Mouse (Mus musculus) brain, adult 2 months (tissue): ENCODE measurements around the gene Rbm5.

ENCODE experiments used
- DNase-seq: peaks from one replicate; pipeline ENCODE4 v3.0.0; 2011; ENCODE audit warnings: low read depth, low spot score

The Rbm5 gene

DNA sequence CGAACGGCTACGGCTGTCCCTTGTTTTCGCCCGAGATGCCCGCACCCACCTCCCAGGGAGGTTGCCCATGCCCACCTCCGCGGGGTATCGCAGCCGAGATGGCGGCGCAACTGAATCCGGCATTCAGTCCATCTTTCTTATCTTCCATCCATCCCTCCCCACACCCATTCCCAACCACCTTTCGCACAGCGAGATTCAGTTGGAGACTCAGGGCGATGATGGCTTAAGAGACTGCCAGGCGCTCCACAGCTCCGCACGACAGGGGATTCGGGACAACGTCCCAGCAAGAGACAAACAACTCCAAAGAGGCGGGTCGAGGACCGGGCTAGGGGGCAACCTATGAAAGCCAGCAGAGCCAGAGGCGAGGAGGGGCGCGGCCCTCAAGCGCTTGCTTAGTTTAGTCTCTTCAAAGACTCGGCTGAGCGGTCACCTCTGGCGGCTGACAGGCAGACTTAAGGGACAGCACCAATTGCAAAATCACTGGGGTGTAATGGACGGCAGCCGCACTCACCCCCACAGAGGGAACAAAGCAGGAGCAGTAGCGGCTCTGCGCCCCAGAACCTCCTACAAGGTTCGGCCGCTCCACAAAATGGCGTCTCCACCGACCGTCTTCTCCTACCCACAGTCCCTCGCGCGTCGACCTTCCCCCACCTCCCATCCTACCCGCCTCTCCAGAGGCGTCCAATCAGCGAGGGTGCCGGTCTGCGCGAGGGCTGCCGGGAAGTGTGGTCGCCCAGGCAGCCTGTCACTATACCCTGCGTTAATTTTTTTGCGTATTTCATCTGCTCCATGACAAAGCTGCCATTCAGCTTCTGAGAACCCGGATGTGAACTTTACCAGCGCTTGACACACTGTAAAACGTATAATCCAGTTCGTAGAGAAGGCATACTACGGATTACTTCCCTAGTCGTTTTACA lies at the start of gene Rbm5:
Gene Rbm5 (minus strand): TSS at position 623 of the 917 bp plus-strand sequence.
- peak; percentile 98 for DNase-seq

DNA sequence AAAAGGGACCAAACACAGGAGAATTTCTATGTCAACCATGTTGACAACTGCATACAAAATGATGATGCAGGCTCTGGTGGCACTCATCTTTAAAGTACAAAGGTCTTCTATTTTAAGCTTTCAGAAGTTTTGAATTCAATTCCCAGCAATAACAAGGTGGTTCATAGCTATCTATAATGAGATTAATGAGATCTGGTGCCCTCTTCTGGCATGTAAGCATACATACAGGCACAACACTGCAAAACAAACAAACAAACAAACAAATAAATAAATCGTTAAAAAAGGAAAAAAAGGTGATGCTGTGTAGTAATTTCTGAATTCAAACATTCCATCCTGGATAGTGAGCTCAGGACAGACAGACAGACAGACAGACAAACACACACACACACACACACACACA lies 41.3 kb upstream of the Rbm5 start:
- no peak for DNase-seq

DNA sequence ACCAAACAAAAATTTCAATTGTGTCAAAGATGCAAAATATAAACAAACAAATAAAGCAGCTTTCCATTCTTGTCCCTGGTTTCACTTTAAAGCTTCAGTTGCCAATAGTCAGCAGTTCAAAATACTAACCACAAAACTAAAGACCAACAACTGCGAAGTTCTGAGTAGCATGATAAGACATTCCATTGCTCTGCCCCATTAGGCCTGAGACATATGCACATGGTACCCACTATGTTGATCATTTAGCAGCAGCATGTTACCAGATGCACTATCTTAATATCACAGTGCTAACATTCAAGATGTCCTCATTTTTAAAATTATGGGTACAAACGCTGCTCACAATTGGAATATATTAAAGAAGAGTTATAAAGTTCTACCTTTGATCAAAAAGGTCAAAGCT lies 40.2 kb upstream of the Rbm5 start:
- DNase-seq, result no peak

DNA sequence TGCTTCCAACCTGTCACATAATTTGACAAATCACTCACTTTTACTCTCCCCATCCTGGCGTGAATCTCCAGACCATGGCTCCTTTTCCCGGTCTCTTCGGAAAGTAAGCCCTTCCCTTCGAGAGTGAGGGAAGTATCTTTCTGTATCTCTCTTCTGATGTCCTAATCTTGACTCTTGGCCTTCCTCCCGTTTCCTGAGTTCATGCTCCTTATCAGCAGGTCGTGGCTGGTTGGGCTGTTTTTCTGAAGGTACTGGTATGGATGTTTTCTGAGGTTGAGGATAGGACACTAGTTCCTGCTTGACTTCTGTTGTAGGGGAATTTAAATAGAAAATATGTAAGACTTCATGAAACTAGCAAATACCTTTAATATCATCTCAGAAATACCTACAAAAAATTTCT lies 20.9 kb upstream of the Rbm5 start:
- DNase-seq, result no peak

DNA sequence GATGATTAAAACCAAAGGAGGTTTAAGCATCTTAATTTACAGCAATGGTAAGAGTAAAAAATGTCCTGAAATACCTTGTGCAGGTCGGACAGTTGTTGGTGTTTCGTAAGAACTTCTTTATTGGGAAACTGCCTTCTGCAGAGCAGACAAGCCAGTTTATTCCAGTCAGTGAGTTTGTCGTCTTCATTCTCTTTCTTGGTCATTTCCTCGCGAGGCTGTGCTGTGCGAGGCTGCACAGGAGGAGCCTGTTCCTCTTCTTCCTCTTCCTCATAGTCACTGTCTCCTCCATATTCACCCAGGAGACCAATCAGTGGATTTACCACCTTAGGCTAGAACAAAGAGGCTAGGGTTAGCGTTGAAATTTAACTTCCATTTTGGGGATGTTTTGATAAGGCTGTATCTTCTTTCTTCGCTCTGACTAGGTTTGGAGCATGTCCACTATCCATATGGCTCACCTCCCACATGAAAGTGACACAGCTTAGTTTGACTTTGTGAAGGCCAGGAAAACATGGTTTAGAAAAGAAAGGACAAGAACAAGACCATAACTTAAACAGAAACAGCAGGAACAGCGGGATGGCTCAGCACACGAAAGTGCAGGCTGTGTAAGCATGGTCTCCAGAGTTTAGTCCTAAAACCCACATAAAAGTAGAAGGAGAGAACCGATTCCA lies 11.9 kb upstream of the Rbm5 start:
- peak; percentile 76 for DNase-seq

DNA sequence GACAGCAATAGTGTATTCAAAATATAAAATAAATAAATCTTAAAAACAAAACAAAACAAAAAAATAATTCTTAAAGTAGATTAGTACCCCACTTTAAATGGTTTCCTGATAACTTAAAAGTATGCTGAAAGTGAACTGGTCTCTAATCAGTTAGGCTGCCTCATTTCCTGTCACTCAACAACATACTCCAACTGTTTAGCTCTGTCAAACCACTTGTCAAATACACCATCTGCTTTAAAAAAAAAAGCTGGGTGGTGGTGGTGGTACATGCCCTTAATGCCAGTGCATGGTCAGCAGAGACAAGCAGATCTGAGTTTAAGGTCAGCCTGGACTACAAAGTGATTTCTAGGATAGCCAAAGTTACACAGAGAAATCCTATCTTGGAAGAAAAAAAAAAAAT lies 6.0 kb upstream of the Rbm5 start:
- no peak for DNase-seq

DNA sequence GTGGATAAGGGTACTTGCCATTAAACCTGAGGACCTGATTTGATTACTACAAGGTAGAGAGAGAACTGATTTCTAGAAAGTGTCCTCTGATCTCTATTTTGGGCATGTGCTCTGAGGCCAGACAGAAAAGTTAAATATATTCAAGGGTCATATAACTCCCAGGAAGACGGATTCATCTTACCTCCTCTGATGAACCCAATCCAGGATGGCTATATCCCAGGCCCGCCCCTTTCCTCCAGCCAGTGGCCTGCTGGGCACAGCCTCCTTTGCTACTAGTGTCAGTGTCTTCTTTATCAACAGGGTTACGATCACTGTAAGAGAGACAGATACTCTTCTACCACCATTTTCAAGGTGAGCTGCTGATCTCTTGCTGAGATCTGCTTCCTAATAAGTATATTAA lies 3.6 kb upstream of the Rbm5 start:
- DNase-seq, result no peak

DNA sequence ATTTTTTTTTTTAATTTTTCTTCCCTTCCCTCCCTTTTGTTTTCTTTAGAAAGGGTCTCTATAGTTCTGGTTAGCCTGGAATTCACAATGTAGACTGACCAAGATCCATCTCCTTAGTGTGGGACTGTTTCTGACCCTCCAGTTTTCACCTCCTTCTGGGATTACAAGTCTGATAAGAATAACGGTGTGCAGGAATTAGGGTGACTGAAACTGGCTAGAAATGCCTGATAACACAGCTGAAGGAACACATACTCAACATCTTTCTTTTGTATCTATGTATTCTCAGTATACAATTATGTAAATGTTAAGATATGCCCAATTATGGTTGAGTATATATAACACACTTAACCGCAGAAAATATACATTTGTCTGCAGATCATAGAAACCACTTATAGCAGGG lies 986 bp upstream of the Rbm5 start:
- DNase-seq, result no peak

DNA sequence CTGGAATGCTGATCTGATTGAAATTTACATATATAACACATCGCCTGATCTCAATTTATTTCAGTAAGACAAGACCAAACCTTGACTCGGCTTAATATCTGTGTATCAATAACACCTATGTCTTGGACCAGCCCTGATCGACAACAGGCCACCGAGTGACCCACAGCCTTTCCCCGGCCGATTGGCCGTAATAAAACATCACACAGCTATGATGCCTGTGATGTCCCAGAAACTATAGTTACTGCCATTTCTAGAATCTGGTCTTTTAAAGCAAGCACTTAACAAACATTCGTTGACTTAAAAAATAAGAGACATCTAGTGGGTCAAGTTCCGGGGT lies 791 bp downstream of the Rbm5 start:
- no peak for DNase-seq

DNA sequence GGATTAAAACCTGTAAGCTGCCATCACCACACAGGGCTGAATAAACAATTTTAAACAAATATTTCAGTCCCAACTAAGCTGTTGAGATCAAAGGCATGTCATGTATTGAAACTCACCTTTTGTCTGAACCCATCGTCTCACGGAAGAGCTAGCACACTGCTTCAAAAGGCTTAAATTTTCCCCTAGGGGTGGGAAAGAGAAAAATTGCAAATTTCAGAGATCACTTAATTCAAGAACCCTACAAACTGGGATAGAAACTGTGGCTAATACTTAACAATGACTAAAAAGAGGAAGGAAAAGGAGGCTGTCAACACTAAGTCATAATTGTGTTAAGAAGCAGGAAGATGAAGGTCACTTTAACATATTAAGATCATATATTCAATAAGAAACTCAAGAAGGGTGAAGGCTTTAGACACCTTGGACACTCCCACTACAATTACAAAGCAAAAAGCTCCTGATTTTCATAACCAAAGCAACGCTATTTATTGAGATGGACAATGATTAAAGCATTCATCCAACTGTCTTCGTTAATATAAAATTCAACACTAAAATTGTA lies 1.3 kb downstream of the Rbm5 start:
- no peak for DNase-seq

DNA sequence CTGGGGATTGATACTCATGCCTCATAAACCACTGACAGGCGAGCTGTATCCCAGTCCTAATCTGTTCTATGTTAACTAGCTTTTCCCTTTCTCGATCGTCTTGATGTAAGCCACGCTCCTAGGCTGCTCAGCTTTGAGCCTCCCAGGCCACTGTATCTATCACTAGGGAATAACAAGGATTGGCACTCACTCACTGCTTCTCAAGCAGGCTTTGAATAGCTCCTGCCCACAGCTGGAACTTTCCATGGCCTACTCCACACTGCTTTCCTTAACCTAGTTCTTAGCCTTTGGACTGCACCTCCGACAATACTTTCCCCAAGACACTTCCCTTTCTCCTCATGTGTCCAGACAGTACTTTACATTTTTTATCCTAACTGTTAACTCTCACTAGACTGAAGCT lies 1.9 kb downstream of the Rbm5 start:
- DNase-seq, result peak; percentile 16

DNA sequence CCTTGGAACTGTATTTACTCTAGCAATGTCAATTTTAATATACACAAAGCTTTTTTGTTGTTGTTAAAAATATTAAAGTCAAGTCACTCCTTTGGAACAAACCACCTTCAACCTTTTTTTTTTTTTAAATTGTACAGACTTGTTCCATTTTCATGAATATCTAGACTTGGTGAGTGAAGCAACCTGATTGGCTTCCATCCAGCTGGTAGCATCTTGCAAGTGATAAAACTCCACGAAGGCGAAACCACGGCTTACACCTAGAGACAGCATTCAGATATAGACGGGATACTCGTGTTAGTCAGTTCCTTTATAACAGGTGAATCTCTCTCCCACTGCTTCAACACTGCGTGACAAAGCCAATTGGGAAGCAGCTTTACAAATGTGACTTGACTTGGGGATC lies 11.2 kb downstream of the Rbm5 start:
- DNase-seq, result no peak

DNA sequence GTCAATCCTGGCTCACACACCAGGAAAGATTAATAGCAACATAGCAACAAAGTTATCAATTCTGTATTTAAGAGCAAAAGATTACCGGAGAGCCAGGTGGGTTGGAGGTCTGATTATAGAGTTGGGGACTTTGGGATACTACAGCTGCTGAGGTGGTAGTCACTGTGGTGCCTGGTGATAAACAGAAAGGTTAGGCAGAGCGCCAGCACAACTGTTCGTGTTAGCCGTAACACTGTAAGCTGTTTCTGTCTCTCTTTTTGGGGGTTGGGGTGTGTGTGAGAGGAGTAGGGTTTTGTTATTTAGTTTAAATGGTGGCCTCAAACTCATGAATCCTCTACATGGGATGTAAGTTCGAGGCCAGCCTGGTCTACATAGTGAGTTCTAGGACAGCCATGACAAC lies 20.4 kb downstream of the Rbm5 start:
- DNase-seq, result no peak

DNA sequence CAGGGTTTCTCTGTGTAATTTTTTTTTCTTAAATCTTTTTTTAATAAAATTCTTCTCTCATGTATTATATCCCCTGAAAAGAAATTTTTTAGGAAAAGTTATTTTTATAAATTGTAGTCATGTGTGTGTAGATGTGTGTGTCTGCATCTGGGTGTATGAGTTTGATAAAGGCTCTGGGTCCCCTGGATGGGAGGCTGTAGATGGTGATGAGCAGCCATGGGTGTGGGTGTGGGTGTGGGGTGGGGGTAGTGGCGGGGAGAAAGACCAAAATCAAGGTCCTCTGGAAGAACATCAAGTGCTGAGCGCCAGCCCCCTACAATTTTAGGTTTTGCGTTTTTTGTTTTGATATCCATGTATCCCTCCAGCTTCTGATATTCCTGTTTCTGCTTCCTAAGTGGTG lies 22.7 kb downstream of the Rbm5 start:
- DNase-seq, result no peak

DNA sequence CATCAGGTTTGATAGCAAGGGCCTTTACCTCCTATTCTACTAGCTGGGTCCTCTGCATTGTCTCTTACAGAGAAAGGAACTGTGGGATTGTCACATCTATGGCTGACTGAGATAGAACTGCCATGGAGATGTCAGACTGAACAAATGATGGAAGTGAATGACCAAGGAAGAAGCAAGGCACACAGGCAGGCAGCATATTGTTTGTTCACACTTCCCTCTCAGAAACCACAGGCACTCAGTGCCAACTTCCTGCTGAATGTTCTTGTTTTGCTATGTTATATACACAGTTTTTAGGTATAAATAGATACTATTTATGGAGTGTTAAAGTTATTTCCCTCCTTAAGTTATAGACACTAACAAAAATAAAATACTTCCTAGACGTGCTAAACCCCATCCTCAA lies 23.5 kb downstream of the Rbm5 start:
- no peak for DNase-seq

DNA sequence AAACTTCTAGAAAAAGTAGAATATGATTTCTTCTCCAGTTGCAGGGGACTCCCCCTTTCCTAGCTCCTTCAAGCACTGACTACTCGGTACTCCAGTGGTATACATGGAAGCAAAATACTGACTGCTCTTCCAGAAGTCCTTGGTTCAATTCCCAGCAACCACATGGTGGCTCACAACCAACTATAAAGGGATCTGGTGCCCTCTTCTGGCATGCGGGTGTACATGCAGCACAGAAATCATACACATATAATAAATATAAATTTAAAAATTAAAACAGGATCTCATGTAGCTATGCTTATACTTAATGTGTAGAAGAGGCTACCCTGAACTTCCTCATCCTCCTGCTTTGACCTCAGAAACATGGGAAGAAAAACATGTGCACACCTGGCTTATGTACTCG lies 24.1 kb downstream of the Rbm5 start:
- no peak for DNase-seq

DNA sequence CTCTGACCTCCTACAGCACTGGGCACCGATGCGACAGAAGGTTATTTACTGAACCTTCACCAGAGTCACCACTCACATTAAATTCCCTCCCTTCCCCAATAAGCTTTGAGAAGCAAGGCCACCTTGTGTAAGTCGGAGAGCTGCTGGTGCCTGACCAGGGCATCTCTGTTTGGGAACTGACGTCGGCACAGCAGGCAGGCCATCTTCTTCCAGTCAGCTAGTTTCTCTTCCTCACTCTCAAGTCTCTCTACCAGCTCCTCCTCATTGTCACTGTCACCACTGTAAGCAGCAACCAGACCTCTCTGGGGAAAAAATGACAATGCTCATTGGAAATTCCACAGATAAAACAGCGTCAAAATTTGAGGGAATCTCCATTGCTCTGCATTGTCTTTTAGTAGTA lies 26.7 kb downstream of the Rbm5 start:
- DNase-seq, result no peak

DNA sequence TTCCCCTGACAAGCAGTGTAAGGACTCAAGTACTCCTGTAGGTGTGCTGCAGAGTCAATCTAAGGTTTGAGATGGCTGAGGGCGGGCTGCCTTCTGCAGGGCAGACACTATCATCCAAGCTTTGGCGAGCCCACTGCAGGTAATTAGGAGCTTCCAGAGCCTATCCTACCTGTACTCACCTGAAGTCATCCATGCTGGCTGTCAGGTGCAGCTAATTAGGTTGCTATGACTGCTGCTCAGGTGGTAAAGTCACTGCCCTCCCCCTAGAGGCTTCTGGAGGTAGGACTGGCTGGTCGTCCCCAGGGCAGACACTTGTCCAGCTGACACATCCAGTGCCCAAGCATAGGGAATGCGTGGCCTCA lies 32.0 kb downstream of the Rbm5 start:
- DNase-seq, result peak; percentile 49

DNA sequence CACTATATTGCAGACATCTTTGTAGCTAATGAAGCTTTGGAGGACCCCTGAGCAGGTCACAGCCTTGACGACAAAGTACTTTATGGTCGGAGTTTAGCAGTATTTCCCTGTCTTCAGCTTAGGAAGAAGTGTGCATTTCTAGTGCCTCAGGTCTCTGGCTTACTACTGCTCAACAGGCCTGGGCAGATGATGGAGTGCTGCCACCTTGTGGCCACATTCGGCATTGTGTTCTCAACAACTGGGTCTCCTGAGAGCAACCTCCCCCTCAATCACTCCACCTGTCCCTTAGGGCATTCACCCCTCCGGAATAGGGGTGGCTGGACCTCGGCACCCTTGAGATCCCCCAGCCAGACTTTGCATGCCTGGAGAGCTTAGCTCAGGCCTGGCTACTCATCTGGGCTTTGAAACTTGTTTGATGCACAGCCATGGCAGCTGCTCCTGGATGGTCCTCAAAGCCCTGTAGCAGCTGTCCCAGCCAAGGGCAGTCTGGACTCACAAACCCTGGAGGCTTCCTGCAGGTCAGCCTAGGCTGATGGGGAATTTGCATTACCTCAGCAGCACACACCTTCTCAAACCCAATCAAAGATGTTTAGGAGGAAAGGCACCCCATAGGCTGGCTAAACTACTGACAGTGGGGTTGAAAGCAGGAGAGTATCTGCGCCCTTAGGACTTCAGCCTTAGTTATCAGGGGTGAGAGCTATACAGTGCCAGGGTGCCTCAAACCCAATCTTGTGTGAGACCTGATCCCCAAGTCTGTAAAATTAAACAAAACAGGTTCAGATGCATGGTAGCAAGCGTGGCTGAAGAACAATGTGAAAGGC lies 32.6 kb downstream of the Rbm5 start:
- DNase-seq, result peak; percentile 91

DNA sequence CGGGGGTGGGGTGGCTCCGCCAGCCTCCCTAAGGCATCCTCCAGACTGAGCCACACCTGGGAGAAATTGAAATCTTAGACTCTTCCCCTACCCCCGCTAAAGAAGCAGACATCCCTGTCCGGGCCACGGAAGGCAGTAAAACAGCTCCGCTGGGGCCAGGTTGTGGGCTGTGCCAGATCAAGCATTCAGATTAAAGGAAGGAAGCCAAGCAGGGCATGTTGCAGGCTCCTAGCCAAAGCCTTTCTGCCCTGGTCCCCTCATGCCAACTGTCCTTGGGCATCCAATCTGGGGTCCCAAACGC lies 34.7 kb downstream of the Rbm5 start:
- DNase-seq, result no peak

DNA sequence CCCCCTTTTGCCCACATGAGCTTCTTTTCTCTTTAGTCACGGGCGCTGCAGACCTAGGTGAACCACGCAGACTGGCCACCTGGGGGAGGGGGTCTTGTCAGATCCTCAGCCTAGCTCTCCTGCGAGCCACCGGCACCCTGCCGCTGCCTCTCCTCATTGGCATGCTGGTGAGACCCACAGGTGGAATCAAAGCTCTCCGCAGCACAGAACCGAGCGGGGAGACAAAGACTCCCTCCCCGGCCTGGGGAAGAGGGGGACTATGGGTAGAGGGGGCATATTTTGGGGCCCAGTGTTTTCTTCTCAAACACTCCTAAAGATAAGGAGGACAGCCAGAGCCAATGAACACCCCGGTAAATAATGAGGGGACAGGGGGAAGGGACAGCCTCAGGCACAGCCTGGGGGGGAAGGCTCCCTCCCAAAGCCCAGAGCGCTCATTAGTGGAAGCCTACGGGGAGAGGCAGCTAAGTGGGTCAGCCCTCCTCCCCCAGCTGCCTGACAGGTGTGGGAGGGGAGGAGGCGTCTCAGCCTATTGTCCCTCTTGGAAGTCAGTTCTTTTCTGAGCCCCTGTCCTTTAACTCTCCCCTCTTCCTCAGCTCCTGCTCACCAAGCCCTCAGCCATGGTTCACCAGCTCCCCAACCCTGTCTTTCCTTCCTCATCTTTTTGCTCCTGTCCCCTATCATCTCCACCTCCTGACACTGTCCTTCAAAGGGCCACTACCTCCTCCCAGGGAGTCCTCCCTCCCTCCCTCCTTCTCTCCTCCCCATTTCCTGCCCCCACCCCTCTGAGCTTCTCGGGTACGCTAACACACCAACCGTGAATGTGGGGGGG lies 35.2 kb downstream of the Rbm5 start:
- DNase-seq, result peak; percentile 57

DNA sequence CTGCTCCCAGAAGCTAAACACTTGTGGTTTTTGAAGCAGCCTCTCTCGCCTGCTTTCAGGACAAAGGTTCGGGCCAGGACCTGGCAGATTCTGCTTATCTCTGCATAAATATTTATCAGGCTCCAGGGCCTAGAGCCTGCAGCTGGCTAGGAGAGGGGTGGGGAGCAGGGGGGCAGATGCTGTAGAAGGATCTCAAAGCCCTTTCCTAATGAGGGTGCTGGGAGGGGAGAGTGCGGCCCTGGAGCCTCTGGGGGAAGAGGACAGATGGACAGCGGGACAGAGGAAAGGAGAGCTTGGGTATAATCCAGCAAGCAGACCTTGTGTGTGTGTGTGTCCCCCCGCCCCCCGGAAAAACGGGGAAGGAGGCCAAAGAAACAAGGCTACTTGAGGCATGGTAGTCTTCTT lies 36.2 kb downstream of the Rbm5 start:
- no peak for DNase-seq
